9 mouse cellular contexts compared by ENCODE assay signal in genomic region chr11:108223154-108223553, GRCm38 (mm10).
A peak's percentile ranks its signal among the peaks of the same experiment; 100 is the strongest.
DNase-seq lines count a peak whose midpoint lies in the region; ATAC-seq lines count a peak whose summit lies in the region.
"Had no signal": no experiment of that assay in that cellular context is flagged by ENCODE, and none has a peak within 500 bp of the region (broad histone marks: within the 10 kb centered on the region; RNA-seq: fewer than 3 reads in every experiment).

No protein-coding gene starts in this region.

- no peak overlapping the region for H3K9ac ChIP-seq in forebrain, embryonic 15.5 days (replicated peaks)
- H3K9ac ChIP-seq in forebrain, embryonic 11.5 days (ENCODE audit: low read length), result no peak overlapping the region
- no peak overlapping the region for H3K9ac ChIP-seq in liver, embryonic 11.5 days (ENCODE audit: low read depth, low read length)
- H3K9ac ChIP-seq: liver, embryonic 14.5 days had no signal

- H3K27ac ChIP-seq in forebrain, embryonic 15.5 days (replicated peaks), result peak overlapping the region; percentile 71; the same call in 1 of the 2 replicates
- H3K27ac ChIP-seq in forebrain, embryonic 11.5 days (ENCODE audit: low read depth, low read length), result no peak overlapping the region
- peak overlapping the region; percentile 37; the same call in 1 of the 2 replicates for H3K27ac ChIP-seq in heart, embryonic 10.5 days
- H3K27ac ChIP-seq in liver, embryonic 11.5 days (ENCODE audit: low read depth, low read length), result no peak overlapping the region; the same call in 1 of the 2 replicates
- H3K27ac ChIP-seq: liver, embryonic 14.5 days had no signal

- WGBS in forebrain, embryonic 15.5 days, result 76% methylated on average over 6 of the region's 6 CpGs
- WGBS in forebrain, embryonic 11.5 days, result 88% methylated on average over 6 of the region's 6 CpGs
- 82% methylated on average over 6 of the region's 6 CpGs for WGBS in heart, embryonic 10.5 days
- WGBS in liver, embryonic 11.5 days, result 52% methylated on average over 6 of the region's 6 CpGs

- H3K4me2 ChIP-seq in forebrain, embryonic 15.5 days (replicated peaks), result no peak overlapping the region
- no peak overlapping the region for H3K4me2 ChIP-seq in forebrain, embryonic 11.5 days (ENCODE audit: low read depth, low read length, severe bottlenecking)
- H3K4me2 ChIP-seq in liver, embryonic 11.5 days, result peak overlapping the region; percentile 41

- H3K27me3 ChIP-seq in forebrain, embryonic 15.5 days, result no peaks in the 10 kb centered on the region
- no peaks in the 10 kb centered on the region for H3K27me3 ChIP-seq in forebrain, embryonic 11.5 days (ENCODE audit: control insufficient read depth, insufficient read depth, low read length)
- H3K27me3 ChIP-seq in heart, embryonic 10.5 days (ENCODE audit: insufficient read depth, poor library complexity, severe bottlenecking), result no peaks in the 10 kb centered on the region
- H3K27me3 ChIP-seq in liver, embryonic 11.5 days (replicated peaks; ENCODE audit: control insufficient read depth, insufficient read depth, low read length), result no peaks in the 10 kb centered on the region

- H3K4me1 ChIP-seq in forebrain, embryonic 15.5 days, result peaks cover 59% of the 10 kb centered on the region
- no peaks in the 10 kb centered on the region for H3K4me1 ChIP-seq in forebrain, embryonic 11.5 days (replicated peaks; ENCODE audit: control insufficient read depth, insufficient read depth, low read length)
- H3K4me1 ChIP-seq in heart, embryonic 10.5 days, result peaks cover 46% of the 10 kb centered on the region
- H3K4me1 ChIP-seq in liver, embryonic 11.5 days (replicated peaks; ENCODE audit: control insufficient read depth, insufficient read depth, low read length), result peaks cover 11% of the 10 kb centered on the region

- no peaks in the 10 kb centered on the region for H3K9me3 ChIP-seq in forebrain, embryonic 15.5 days
- no peaks in the 10 kb centered on the region for H3K9me3 ChIP-seq in forebrain, embryonic 11.5 days (ENCODE audit: control insufficient read depth, low read length)
- H3K9me3 ChIP-seq in heart, embryonic 10.5 days, result no peaks in the 10 kb centered on the region
- no peaks in the 10 kb centered on the region for H3K9me3 ChIP-seq in liver, embryonic 11.5 days (ENCODE audit: control insufficient read depth, low read length)

- no peak for DNase-seq in forebrain, embryonic 11.5 days (ENCODE audit: low spot score)
- DNase-seq in A20 (ENCODE audit: low read depth, low spot score), result peak; percentile 15
- DNase-seq in heart, embryonic 10.5 days (ENCODE audit: low spot score), result no peak
- DNase-seq in liver, embryonic 11.5 days (ENCODE audit: low spot score), result no peak
- DNase-seq in skeletal muscle tissue, adult 2 months (ENCODE audit: low read depth, low spot score), result peak; percentile 67
- DNase-seq in kidney, postnatal 14 days, result no peak
- no peak for DNase-seq in urinary bladder, adult 2 months (ENCODE audit: low spot score)

- no peak overlapping the region for H3K4me3 ChIP-seq in forebrain, embryonic 15.5 days
- no peak overlapping the region for H3K4me3 ChIP-seq in forebrain, embryonic 11.5 days (ENCODE audit: low read depth, low read length)
- H3K4me3 ChIP-seq in heart, embryonic 10.5 days, result no peak overlapping the region
- H3K4me3 ChIP-seq in liver, embryonic 11.5 days (ENCODE audit: low read depth, low read length), result no peak overlapping the region

- no peaks in the 10 kb centered on the region for H3K36me3 ChIP-seq in forebrain, embryonic 15.5 days
- no peaks in the 10 kb centered on the region for H3K36me3 ChIP-seq in forebrain, embryonic 11.5 days (ENCODE audit: control insufficient read depth, insufficient read depth, low read length)
- no peaks in the 10 kb centered on the region for H3K36me3 ChIP-seq in heart, embryonic 10.5 days
- no peaks in the 10 kb centered on the region for H3K36me3 ChIP-seq in liver, embryonic 11.5 days (ENCODE audit: control insufficient read depth, insufficient read depth, low read length)

- ATAC-seq in forebrain, embryonic 15.5 days (replicated peaks), result no peak
- no peak for ATAC-seq in forebrain, embryonic 11.5 days (replicated peaks; ENCODE audit: low FRiP score)
- ATAC-seq in liver, embryonic 11.5 days (replicated peaks; ENCODE audit: low FRiP score), result 0 out of 2 replicates have a peak, but pooled peaks have one; percentile 30

Comparison
In these comparisons a context has a peak if more than half of its experiments do, and no peak if none do; other contexts are left out.
1. H3K27ac ChIP-seq: peak in forebrain, embryonic 15.5 days (single experiment) and heart, embryonic 10.5 days (single experiment); none in forebrain, embryonic 11.5 days (single experiment) and liver, embryonic 11.5 days (single experiment).
2. DNase-seq: peak in A20 (single experiment) and skeletal muscle tissue, adult 2 months (single experiment); none in forebrain, embryonic 11.5 days (single experiment), heart, embryonic 10.5 days (single experiment), liver, embryonic 11.5 days (single experiment), kidney, postnatal 14 days (single experiment) and urinary bladder, adult 2 months (single experiment).